Mouse (Mus musculus): ENCODE measurements at regions not wholly inside any gene's neighbourhood (a gene's known extent, or its start where the extent isn't known, plus 50 kb on each side); places are given as distances from the start of the nearest gene placed in this dataset.
"Not testable (repeated sequence)": the region's sequence is repeated elsewhere in the genome, so short reads cannot be mapped to it uniquely, and the experiment has no call there.

- H3K36me3 ChIP-seq (ENCODE audit: control insufficient read depth, insufficient read depth, low read length): no peaks in the 10 kb centered on the region
- no peaks in the 10 kb centered on the region for H3K4me1 ChIP-seq (ENCODE audit: control insufficient read depth in 2 of 2, insufficient read depth in 2 of 2, low read length in 2 of 2)
- H3K27me3 ChIP-seq (ENCODE audit: control insufficient read depth, insufficient read depth, low read length): no peaks in the 10 kb centered on the region
- no peak overlapping the region for H3K9ac ChIP-seq (ENCODE audit: low read length)
- no peak for ATAC-seq (ENCODE audit: insufficient number of reproducible peaks, insufficient read depth, low FRiP score, low read depth)
- WGBS: 81% methylated on average over 6 of the region's 6 CpGs
- no peaks in the 10 kb centered on the region for H3K9me3 ChIP-seq (ENCODE audit: control insufficient read depth, low read length)
- H3K4me2 ChIP-seq (ENCODE audit: low read length): no peak overlapping the region
- H3K4me3 ChIP-seq (ENCODE audit: control insufficient read depth in 1 of 2, insufficient read depth in 1 of 2, low read depth in 1 of 2, low read length in 2 of 2): no peak overlapping the region
- H3K27ac ChIP-seq (replicated peaks in 1 of 2; ENCODE audit: control insufficient read depth in 1 of 2, insufficient read depth in 1 of 2, low read depth in 2 of 2, low read length in 2 of 2): no peak overlapping the region
These were observed 202.1 kb downstream of the Slitrk1 start for GRCm38 (mm10) chr14:108711811-108712210.

GRCm38 (mm10) chr14:108709101-108709631, 204.8 kb downstream of the Slitrk1 start:
- H3K9me3 ChIP-seq (ENCODE audit: control insufficient read depth, low read length): no peaks in the 10 kb centered on the region
- no peak overlapping the region for H3K4me2 ChIP-seq (ENCODE audit: low read length)
- no peaks in the 10 kb centered on the region for H3K36me3 ChIP-seq (ENCODE audit: control insufficient read depth, insufficient read depth, low read length)
- H3K27ac ChIP-seq (replicated peaks in 1 of 2; ENCODE audit: control insufficient read depth in 1 of 2, insufficient read depth in 1 of 2, low read depth in 2 of 2, low read length in 2 of 2): no peak overlapping the region
- no peaks in the 10 kb centered on the region for H3K4me1 ChIP-seq (ENCODE audit: control insufficient read depth in 2 of 2, insufficient read depth in 2 of 2, low read length in 2 of 2)
- H3K9ac ChIP-seq (ENCODE audit: low read length): no peak overlapping the region
- H3K27me3 ChIP-seq (ENCODE audit: control insufficient read depth, insufficient read depth, low read length): no peaks in the 10 kb centered on the region
- no peak for ATAC-seq (ENCODE audit: insufficient number of reproducible peaks, insufficient read depth, low FRiP score, low read depth)
- H3K4me3 ChIP-seq (ENCODE audit: control insufficient read depth in 1 of 2, insufficient read depth in 1 of 2, low read depth in 1 of 2, low read length in 2 of 2): no peak overlapping the region

GRCm38 (mm10) chr14:108704662-108705061, 209.3 kb downstream of the Slitrk1 start:
- not testable (repeated sequence) for H3K4me2 ChIP-seq (ENCODE audit: low read length); H3K27me3 ChIP-seq (ENCODE audit: control insufficient read depth, insufficient read depth, low read length); H3K4me1 ChIP-seq (ENCODE audit: control insufficient read depth in 2 of 2, insufficient read depth in 2 of 2, low read length in 2 of 2); H3K4me3 ChIP-seq (ENCODE audit: control insufficient read depth in 1 of 2, insufficient read depth in 1 of 2, low read depth in 1 of 2, low read length in 2 of 2); H3K9ac ChIP-seq (ENCODE audit: low read length); H3K27ac ChIP-seq (replicated peaks in 1 of 2; ENCODE audit: control insufficient read depth in 1 of 2, insufficient read depth in 1 of 2, low read depth in 2 of 2, low read length in 2 of 2); H3K36me3 ChIP-seq (ENCODE audit: control insufficient read depth, insufficient read depth, low read length); H3K9me3 ChIP-seq (ENCODE audit: control insufficient read depth, low read length); ATAC-seq (ENCODE audit: insufficient number of reproducible peaks, insufficient read depth, low FRiP score, low read depth)
- WGBS: 79% methylated on average over 5 of the region's 5 CpGs

GRCm38 (mm10) chr14:108664864-108665263, 249.1 kb downstream of the Slitrk1 start:
- Histone ChIP-seq H3K27ac (replicated peaks in 1 of 2; ENCODE audit: control insufficient read depth in 1 of 2, insufficient read depth in 1 of 2, low read depth in 2 of 2, low read length in 2 of 2) (no peak overlapping the region; a peak in 1 of 4 replicates), H3K27me3 (ENCODE audit: control insufficient read depth, insufficient read depth, low read length) (no peaks in the 10 kb centered on the region), H3K36me3 (ENCODE audit: control insufficient read depth, insufficient read depth, low read length) (no peaks in the 10 kb centered on the region), H3K4me1 (ENCODE audit: control insufficient read depth in 2 of 2, insufficient read depth in 2 of 2, low read length in 2 of 2) (no peaks in the 10 kb centered on the region), H3K9ac (ENCODE audit: low read length) (no peak overlapping the region), H3K4me3 (ENCODE audit: control insufficient read depth in 1 of 2, insufficient read depth in 1 of 2, low read depth in 1 of 2, low read length in 2 of 2) (no peak overlapping the region), H3K9me3 (ENCODE audit: control insufficient read depth, low read length) (0 out of 2 replicates have a peak, but pooled peaks cover 3% of the 10 kb centered on the region), H3K4me2 (ENCODE audit: low read length) (no peak overlapping the region)
- WGBS: 67% methylated on average over 6 of the region's 6 CpGs
- ATAC-seq (ENCODE audit: insufficient number of reproducible peaks, insufficient read depth, low FRiP score, low read depth): no peak

- H3K4me1 ChIP-seq (ENCODE audit: control insufficient read depth in 2 of 2, insufficient read depth in 2 of 2, low read length in 2 of 2): no peaks in the 10 kb centered on the region
- no peaks in the 10 kb centered on the region for H3K27me3 ChIP-seq (ENCODE audit: control insufficient read depth, insufficient read depth, low read length)
- no peak overlapping the region for H3K9ac ChIP-seq (ENCODE audit: low read length)
- 74% methylated on average over 2 of the region's 2 CpGs for WGBS
- no peaks in the 10 kb centered on the region for H3K36me3 ChIP-seq (ENCODE audit: control insufficient read depth, insufficient read depth, low read length)
- no peaks in the 10 kb centered on the region for H3K9me3 ChIP-seq (ENCODE audit: control insufficient read depth, low read length)
- no peak overlapping the region for H3K27ac ChIP-seq (replicated peaks in 1 of 2; ENCODE audit: control insufficient read depth in 1 of 2, insufficient read depth in 1 of 2, low read depth in 2 of 2, low read length in 2 of 2)
- no peak overlapping the region for H3K4me2 ChIP-seq (ENCODE audit: low read length)
- no peak for ATAC-seq (ENCODE audit: insufficient number of reproducible peaks, insufficient read depth, low FRiP score, low read depth)
- H3K4me3 ChIP-seq (ENCODE audit: control insufficient read depth in 1 of 2, insufficient read depth in 1 of 2, low read depth in 1 of 2, low read length in 2 of 2): no peak overlapping the region
These were observed 275.7 kb downstream of the Slitrk1 start for GRCm38 (mm10) chr14:108638291-108638690.

GRCm38 (mm10) chr14:108635266-108635665, 278.7 kb downstream of the Slitrk1 start:
- ATAC-seq (ENCODE audit: insufficient number of reproducible peaks, insufficient read depth, low FRiP score, low read depth): no peak
- no peaks in the 10 kb centered on the region for H3K4me1 ChIP-seq (ENCODE audit: control insufficient read depth in 2 of 2, insufficient read depth in 2 of 2, low read length in 2 of 2)
- H3K9me3 ChIP-seq (ENCODE audit: control insufficient read depth, low read length): no peaks in the 10 kb centered on the region
- no peak overlapping the region for H3K9ac ChIP-seq (ENCODE audit: low read length)
- 78% methylated on average over 2 of the region's 2 CpGs for WGBS
- no peak overlapping the region for H3K27ac ChIP-seq (replicated peaks in 1 of 2; ENCODE audit: control insufficient read depth in 1 of 2, insufficient read depth in 1 of 2, low read depth in 2 of 2, low read length in 2 of 2)
- no peak overlapping the region for H3K4me3 ChIP-seq (ENCODE audit: control insufficient read depth in 1 of 2, insufficient read depth in 1 of 2, low read depth in 1 of 2, low read length in 2 of 2)
- H3K27me3 ChIP-seq (ENCODE audit: control insufficient read depth, insufficient read depth, low read length): no peaks in the 10 kb centered on the region
- H3K36me3 ChIP-seq (ENCODE audit: control insufficient read depth, insufficient read depth, low read length): no peaks in the 10 kb centered on the region
- no peak overlapping the region for H3K4me2 ChIP-seq (ENCODE audit: low read length)

GRCm38 (mm10) chr14:108610028-108610427, 303.9 kb downstream of the Slitrk1 start:
- Histone ChIP-seq H3K4me2 (ENCODE audit: low read length) (no peak overlapping the region), H3K9ac (ENCODE audit: low read length) (no peak overlapping the region), H3K4me3 (ENCODE audit: control insufficient read depth in 1 of 2, insufficient read depth in 1 of 2, low read depth in 1 of 2, low read length in 2 of 2) (no peak overlapping the region), H3K4me1 (ENCODE audit: control insufficient read depth in 2 of 2, insufficient read depth in 2 of 2, low read length in 2 of 2) (no peaks in the 10 kb centered on the region), H3K27me3 (ENCODE audit: control insufficient read depth, insufficient read depth, low read length) (no peaks in the 10 kb centered on the region), H3K27ac (replicated peaks in 1 of 2; ENCODE audit: control insufficient read depth in 1 of 2, insufficient read depth in 1 of 2, low read depth in 2 of 2, low read length in 2 of 2) (no peak overlapping the region), H3K9me3 (ENCODE audit: control insufficient read depth, low read length) (no peaks in the 10 kb centered on the region), H3K36me3 (ENCODE audit: control insufficient read depth, insufficient read depth, low read length) (no peaks in the 10 kb centered on the region)
- ATAC-seq (ENCODE audit: insufficient number of reproducible peaks, insufficient read depth, low FRiP score, low read depth): no peak
- 71% methylated on average over 1 of the region's 1 CpGs for WGBS
